Mouse (Mus musculus): ENCODE results near the gene Nxt2. TPM values are rescaled to one million over a fixed set of nuclear protein-coding genes. Genes with fewer than 3 reads are reported as not detected.

The Nxt2 gene
- total and polyA plus RNA-seq, 3 experiments = 2.3 to 21.8 (median 18.0) TPM

GRCm38 (mm10) chrX:142245682-142246327 lies 19.2 kb downstream of the Nxt2 start:
- H3K27me3 ChIP-seq (replicated peaks) = no peaks in the 10 kb centered on the region
- H3K36me3 ChIP-seq (replicated peaks in 1 of 2; ENCODE audit: control insufficient read depth in 1 of 2, insufficient read depth in 1 of 2, low read length in 1 of 2) = no peaks in the 10 kb centered on the region
- H3K4me2 ChIP-seq (ENCODE audit: insufficient read depth, low read depth, poor library complexity, severe bottlenecking) = peak overlapping the region; percentile 29; the same call in 1 of the 2 replicates
- H3K79me2 ChIP-seq (replicated peaks; ENCODE audit: control insufficient read depth, extremely low read depth, insufficient read depth, poor library complexity, severe bottlenecking) = no peaks in the 10 kb centered on the region
- DNase-seq (ENCODE audit: extremely low read depth) = peak; percentile 32
- no peak overlapping the region for H3K27ac ChIP-seq (ENCODE audit: insufficient read depth, low read depth)
- no peak overlapping the region for H3K4me3 ChIP-seq (replicated peaks in 1 of 3; ENCODE audit: low read depth in 2 of 3, low read length in 2 of 3, poor library complexity in 1 of 3)
- TF ChIP-seq BHLHE40 (IDR thresholded peaks at IDR 0.05; ENCODE audit: low read depth, low read length) (peak; percentile 41; the same call in 1 of the 2 replicates), MYC (IDR thresholded peaks at IDR 0.05; ENCODE audit: low read depth, low read length) (no peak), ZC3H11A (IDR thresholded peaks at IDR 0.05; ENCODE audit: low read depth, low read length) (no peak)
- no peak overlapping the region for H3K9ac ChIP-seq (ENCODE audit: insufficient read depth, low read depth)
- H3K9me3 ChIP-seq (replicated peaks; ENCODE audit: low read length) = no peaks in the 10 kb centered on the region
- peaks cover 4 to 12% of the 10 kb centered on the region in 2 experiments; a peak in 1 of 4 replicates for H3K4me1 ChIP-seq (ENCODE audit: control insufficient read depth in 1 of 2, insufficient read depth in 2 of 2)
- dilution Hi-C loops (cut with MboI; ENCODE audit: extremely low pct_ligation_motif_present, extremely low pct_unique_long_range_greater_than_20kb, low sequenced_read_pairs) (no loop called here), in situ Hi-C loops (cut with MboI; ENCODE audit: low pct_ligation_motif_present, low pct_unique_long_range_greater_than_20kb, low sequenced_read_pairs) (no loop called here)

GRCm38 (mm10) chrX:142250008-142250736 lies 23.6 kb downstream of the Nxt2 start:
- dilution Hi-C loops (cut with MboI; ENCODE audit: extremely low pct_ligation_motif_present, extremely low pct_unique_long_range_greater_than_20kb, low sequenced_read_pairs) (no loop called here), in situ Hi-C loops (cut with MboI; ENCODE audit: low pct_ligation_motif_present, low pct_unique_long_range_greater_than_20kb, low sequenced_read_pairs) (no loop called here)
- no peaks in the 10 kb centered on the region for H3K36me3 ChIP-seq (replicated peaks in 1 of 2; ENCODE audit: control insufficient read depth in 1 of 2, insufficient read depth in 1 of 2, low read length in 1 of 2)

GRCm38 (mm10) chrX:142276031-142276430 lies 49.5 kb downstream of the Nxt2 start:
- TF ChIP-seq HCFC1 (IDR thresholded peaks at IDR 0.05; ENCODE audit: low read depth, low read length) (no peak), MAX (IDR thresholded peaks at IDR 0.05; ENCODE audit: low read length) (no peak), USF1 (IDR thresholded peaks at IDR 0.05; ENCODE audit: low read depth, low read length) (no peak), POLR2AphosphoS2 (IDR thresholded peaks at IDR 0.05; ENCODE audit: low read depth, low read length) (no peak), USF2 (conservative IDR thresholded peaks at IDR 0.05; ENCODE audit: low read depth, low read length) (no peak), MAFK (IDR thresholded peaks at IDR 0.05; ENCODE audit: insufficient replicate concordance, low read length) (no peak), ZC3H11A (IDR thresholded peaks at IDR 0.05; ENCODE audit: low read depth, low read length) (no peak)
- Histone ChIP-seq H3K36me3 (replicated peaks in 1 of 2; ENCODE audit: control insufficient read depth in 1 of 2, insufficient read depth in 1 of 2, low read length in 1 of 2) (no peaks in the 10 kb centered on the region), H3K4me1 (ENCODE audit: control insufficient read depth in 1 of 2, insufficient read depth in 2 of 2) (peaks cover 0 to 4% of the 10 kb centered on the region in 2 experiments; a peak in 1 of 4 replicates), H3K27me3 (replicated peaks) (no peaks in the 10 kb centered on the region), H3K9me3 (replicated peaks; ENCODE audit: low read length) (no peaks in the 10 kb centered on the region), H3K79me2 (replicated peaks; ENCODE audit: control insufficient read depth, extremely low read depth, insufficient read depth, poor library complexity, severe bottlenecking) (no peaks in the 10 kb centered on the region), H3K4me3 (replicated peaks in 1 of 3; ENCODE audit: low read depth in 2 of 3, low read length in 2 of 3, poor library complexity in 1 of 3) (no peak overlapping the region), H3K9ac (ENCODE audit: insufficient read depth, low read depth) (no peak overlapping the region), H3K27ac (ENCODE audit: insufficient read depth, low read depth) (no peak overlapping the region), H3K4me2 (ENCODE audit: insufficient read depth, low read depth, poor library complexity, severe bottlenecking) (no peak overlapping the region)
- no peak for DNase-seq (ENCODE audit: extremely low read depth)
- in situ Hi-C loops (cut with MboI; ENCODE audit: low pct_ligation_motif_present, low pct_unique_long_range_greater_than_20kb, low sequenced_read_pairs) = no loop called here
- dilution Hi-C loops (cut with MboI; ENCODE audit: extremely low pct_ligation_motif_present, extremely low pct_unique_long_range_greater_than_20kb, low sequenced_read_pairs) = no loop called here

More at GRCm38 (mm10) chrX:142250008-142250736, 23.6 kb downstream of the Nxt2 start:
- H3K9ac ChIP-seq (ENCODE audit: insufficient read depth, low read depth) = no peak overlapping the region
- peaks cover 2 to 12% of the 10 kb centered on the region in 2 experiments; a peak in 1 of 4 replicates for H3K4me1 ChIP-seq (ENCODE audit: control insufficient read depth in 1 of 2, insufficient read depth in 2 of 2)
- H3K4me3 ChIP-seq (replicated peaks in 1 of 3; ENCODE audit: low read depth in 2 of 3, low read length in 2 of 3, poor library complexity in 1 of 3) = no peak overlapping the region
- H3K79me2 ChIP-seq (replicated peaks; ENCODE audit: control insufficient read depth, extremely low read depth, insufficient read depth, poor library complexity, severe bottlenecking) = no peaks in the 10 kb centered on the region
- no peaks in the 10 kb centered on the region for H3K27me3 ChIP-seq (replicated peaks)
- H3K4me2 ChIP-seq (ENCODE audit: insufficient read depth, low read depth, poor library complexity, severe bottlenecking) = no peak overlapping the region
- TF ChIP-seq E2F4 (IDR thresholded peaks at IDR 0.05; ENCODE audit: insufficient replicate concordance, low read depth, low read length) = no peak
- no peak for TF ChIP-seq ZC3H11A (IDR thresholded peaks at IDR 0.05; ENCODE audit: low read depth, low read length)
- TF ChIP-seq GABPA (IDR thresholded peaks at IDR 0.05; ENCODE audit: insufficient replicate concordance, low read depth, low read length) = no peak
- no peak for TF ChIP-seq TCF12 (IDR thresholded peaks at IDR 0.05; ENCODE audit: low read depth, low read length)
- TF ChIP-seq ETS1 (conservative IDR thresholded peaks at IDR 0.05; ENCODE audit: low read depth, low read length) = no peak
- no peak for TF ChIP-seq POLR2AphosphoS2 (IDR thresholded peaks at IDR 0.05; ENCODE audit: low read depth, low read length)
- TF ChIP-seq HCFC1 (IDR thresholded peaks at IDR 0.05; ENCODE audit: low read depth, low read length) = no peak
- TF ChIP-seq JUND (conservative IDR thresholded peaks at IDR 0.05; ENCODE audit: low read depth, low read length) = no peak
- no peak for TF ChIP-seq CHD2 (IDR thresholded peaks at IDR 0.05; ENCODE audit: low read length)
- no peak overlapping the region for H3K27ac ChIP-seq (ENCODE audit: insufficient read depth, low read depth)
- no peak for DNase-seq (ENCODE audit: extremely low read depth)
- H3K9me3 ChIP-seq (replicated peaks; ENCODE audit: low read length) = no peaks in the 10 kb centered on the region

Measured in CH12.LX (cell line).